Mouse (Mus musculus) ovary, postnatal 14 days (tissue): ENCODE results near the gene Slc29a1.

Experiments used
- DNase-seq: peaks from one replicate; pipeline ENCODE4 v3.0.0; 2022; ENCODE audit warnings: low spot score

Gene Slc29a1

DNA sequence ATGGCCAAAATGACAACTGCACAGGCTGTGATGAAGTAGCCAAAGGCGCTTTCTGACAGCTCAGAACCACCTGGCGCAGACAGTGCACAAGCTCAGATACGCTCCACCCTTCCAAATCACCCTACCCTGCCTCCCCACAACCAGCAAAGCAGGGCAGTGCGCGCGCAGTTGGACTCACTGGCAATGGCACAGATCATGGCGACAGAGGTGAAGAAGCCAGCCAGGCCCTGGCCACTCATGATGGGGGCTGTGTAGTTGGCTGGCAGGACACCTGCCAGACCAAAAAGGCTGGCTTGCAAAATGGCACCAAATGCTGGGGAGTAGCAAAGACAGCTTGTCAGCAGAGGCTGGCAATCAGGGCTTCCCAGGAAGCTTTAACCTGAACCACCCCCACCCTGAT, 10.2 kb downstream of the Slc29a1 start:
- no peak for DNase-seq

DNA sequence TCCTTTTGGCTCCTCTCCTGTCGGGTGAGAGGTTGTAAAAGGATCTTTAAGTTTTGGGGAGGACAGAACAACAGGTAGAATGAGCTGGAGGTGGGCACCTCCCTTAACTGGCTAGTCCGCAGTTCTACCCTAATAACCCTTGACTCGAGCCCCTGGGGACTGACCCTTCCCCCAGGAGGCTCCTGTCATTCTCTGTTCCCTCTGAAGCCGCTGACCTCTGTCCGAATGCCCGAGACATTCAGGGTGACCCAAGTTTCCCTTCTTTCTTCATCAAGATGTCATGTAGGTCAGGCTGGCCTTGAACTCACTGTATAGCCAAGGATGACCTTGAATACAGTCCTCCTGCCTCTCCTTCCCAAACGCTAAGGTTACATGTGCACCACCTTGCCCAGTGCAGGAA, 11.0 kb downstream of the Slc29a1 start:
- no peak for DNase-seq

GRCm38 (mm10) chr17:45586449-45586837, 13.0 kb downstream of the Slc29a1 start:
- DNase-seq, result no peak

GRCm38 (mm10) chr17:45585725-45586448, 13.5 kb downstream of the Slc29a1 start:
- DNase-seq, result no peak

- DNase-seq, result peak; percentile 82
These were observed 14.3 kb downstream of the Slc29a1 start for GRCm38 (mm10) chr17:45584939-45585678.

DNA sequence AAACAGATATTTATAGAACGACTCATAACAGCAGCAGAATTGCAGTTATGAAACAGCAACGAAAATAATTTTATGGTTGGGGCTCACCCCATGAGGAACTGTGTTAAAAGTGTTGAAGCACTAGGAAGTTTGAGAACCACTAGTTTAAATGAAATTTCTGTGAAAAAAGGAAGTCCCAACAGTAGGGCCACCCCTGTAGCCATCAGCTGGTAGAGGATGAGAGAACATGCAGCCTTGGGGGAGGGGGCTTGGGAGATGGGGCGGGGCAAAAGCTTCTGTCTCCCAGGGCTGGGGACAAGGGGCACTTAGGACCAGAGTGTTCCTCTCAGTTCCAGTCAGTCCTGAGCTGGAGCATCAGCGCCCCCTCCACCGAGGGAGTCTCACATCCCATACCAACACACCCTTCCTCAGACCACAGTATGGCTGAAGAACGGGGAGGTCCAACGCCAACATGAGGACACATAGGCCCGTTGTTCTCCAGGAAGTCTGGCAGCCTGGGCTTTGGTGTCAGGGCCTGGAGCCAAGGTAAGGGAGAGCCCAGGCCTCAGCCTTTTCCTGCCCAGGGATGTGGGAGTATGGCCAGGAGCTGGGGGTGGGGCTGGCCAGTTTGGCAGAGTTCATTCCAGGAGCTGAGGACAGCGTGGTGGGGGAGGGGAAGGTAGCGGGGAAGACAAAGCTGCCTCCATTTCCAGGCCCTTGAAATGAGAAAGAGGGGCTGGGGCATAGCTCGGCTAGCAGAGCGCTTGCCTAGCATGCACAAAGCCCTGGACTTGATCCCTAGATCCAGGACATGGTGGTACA, 15.1 kb downstream of the Slc29a1 start:
- DNase-seq, result peak; percentile 82

DNA sequence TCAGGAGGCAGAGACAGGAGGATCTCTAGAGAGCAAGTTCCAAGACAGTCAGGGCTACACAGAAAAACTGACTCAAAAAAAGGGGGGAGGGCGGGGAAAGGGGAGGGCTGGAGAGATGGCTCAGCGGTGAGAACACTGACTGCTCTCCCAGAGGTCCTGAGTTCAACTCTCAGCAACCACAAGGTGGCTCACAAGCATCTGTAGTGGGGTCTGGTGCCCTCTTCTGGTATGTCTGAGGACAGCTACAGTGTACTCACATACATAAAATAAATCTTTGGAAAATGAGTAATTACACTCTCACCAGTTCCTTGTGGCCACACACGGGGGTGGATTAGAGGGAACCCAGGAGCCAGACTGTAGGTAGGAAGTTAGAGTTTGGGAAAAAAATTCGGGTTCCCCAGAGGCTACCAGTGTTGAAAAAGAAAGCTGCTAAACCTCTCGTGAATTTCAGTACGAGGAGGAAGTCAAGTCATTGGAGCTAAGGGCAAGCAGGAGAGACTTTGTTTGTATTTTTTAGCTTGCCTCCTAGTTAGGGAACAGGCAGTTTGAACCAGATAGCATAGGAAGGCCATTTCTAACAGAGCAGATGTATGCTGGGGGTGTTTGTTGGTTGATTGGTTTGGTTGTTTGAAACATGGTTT, 16.6 kb downstream of the Slc29a1 start:
- DNase-seq, result no peak

DNA sequence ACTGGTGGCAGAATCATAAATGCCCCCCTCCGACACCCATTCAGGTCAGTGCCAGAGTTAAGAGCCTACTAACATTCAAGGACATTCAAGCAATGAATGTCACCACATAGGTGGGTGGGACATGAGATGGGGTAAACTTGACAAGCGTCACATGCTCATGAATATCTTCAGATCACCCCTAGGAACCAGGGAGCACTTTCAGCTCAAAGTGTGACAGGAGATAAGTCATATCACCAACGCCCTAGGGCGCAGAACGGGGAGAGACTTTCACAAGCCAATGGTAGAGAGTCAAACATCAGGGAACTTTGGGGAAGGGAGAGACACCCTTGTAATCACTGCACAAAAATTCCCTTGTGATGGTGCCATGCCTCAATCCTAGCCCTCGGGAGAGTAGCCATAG, 17.2 kb downstream of the Slc29a1 start:
- DNase-seq, result no peak

DNA sequence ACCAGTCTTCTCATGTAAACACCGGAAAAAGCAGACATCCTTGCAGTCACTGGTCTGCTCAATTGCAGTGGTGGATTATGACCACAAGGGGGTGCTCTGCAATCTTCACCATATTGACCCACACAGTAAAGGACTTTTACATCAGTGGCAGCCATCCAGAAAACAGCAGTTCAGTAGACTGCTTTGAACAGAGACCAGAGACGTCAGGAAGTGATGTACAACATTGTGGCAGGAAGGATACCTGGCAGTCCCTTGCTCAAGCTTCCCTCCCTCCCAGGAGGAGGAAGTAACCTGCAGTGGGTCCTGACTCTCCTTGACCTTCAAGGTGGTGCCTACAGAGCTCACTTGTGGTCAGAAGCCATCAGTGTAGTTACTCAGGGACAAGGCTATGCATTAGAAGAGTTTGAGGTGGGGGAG, 17.8 kb downstream of the Slc29a1 start:
- no peak for DNase-seq

DNA sequence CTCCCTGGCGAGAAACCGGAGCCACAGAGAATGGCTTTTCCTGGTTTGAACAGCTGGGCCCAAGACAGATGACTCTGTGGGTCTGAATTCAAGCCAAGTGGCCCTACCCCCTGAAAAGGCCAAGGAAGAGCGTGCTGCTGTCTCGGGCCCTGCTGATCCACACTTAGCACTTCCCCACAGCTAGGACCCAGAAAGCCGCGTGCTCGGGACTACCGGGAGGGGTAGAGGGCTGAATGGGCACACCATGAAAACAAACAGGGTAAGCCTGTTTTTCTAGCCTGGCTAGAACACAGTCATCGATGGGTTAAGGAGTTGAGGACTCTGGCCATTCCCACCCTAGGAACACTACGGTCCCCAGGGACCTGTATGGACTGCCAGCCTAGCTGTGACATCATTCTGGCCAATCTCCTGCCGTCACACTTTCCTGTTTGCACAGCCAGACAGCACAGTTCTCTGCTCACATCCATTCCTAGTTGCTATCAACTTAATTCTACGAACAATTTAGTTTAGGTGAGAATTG, 18.4 kb downstream of the Slc29a1 start:
- DNase-seq, result no peak

- DNase-seq, result no peak
These were observed 19.9 kb downstream of the Slc29a1 start for GRCm38 (mm10) chr17:45579554-45579953.

DNA sequence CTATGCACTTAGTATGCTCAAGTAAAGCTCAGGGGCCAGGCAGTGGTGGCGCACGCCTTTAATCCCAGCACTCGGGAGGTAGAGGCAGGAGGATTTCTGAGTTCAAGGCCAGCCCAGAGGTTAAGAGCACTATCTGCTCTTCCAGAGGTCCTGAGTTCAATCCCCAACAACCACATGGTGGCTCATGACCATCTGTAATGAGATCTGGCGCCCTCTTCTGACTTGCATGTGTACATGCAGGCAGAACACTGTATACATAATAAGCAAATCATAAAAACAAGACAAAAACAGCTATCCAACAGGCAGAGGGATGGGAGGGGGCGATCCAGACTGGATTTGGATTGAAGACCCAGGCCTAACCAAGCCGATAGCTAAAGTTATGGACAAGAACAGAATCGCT, 20.6 kb downstream of the Slc29a1 start:
- no peak for DNase-seq

DNA sequence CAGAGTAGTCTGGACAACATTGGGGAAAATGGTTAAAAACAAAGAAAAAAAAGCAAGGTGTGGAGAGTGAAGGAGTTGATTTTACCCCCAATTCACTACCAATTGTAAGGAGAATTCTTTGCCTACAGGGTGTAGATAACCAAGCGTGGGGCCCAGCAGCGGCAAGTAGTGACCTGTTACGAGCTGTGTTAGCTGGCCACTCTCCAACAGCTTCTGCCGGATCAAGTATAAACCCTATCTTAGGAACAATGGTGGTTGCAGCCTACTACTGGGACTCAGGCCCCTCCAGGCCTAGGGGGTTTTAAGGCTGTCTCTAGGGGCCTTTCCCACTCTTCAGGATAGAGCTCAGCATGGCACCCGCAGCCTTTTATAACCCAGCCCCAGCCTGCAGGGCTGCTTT, 21.2 kb downstream of the Slc29a1 start:
- DNase-seq, result no peak

DNA sequence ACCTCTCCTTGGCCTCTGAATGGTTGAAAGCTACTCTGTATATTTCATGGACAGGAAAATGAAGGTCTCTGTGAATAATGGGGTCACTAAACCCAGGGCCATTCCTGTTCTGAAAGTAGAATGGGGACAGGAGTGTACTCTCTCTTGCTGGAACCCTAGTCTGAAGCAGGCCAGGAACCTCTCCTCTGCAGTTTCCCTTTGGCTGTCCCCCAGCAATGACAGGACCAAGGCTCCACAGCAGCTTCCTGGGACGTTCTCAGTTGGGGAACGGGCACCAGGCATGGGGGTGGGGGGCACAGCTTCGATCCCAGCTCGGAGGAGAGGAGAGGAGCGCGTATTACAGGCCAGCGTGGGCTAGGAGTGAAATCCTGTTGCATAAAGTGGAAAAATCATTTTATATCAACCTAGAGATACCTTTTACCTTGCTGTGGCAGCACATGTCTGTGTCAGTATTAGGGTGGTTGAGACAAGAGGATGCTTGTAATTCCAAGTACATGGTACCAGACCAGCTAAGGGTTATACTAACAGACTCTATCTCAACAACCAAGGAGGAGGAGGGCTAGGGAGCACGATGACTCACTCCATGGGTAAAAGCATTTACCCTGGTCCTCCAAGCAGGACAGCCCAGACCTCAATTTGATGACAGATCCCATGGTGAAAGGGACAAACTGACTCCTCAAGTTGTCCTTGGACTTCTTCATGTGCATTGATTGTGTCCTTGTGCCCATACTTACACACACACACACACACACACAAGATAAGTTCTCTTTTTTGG, 24.1 kb downstream of the Slc29a1 start:
- no peak for DNase-seq

DNA sequence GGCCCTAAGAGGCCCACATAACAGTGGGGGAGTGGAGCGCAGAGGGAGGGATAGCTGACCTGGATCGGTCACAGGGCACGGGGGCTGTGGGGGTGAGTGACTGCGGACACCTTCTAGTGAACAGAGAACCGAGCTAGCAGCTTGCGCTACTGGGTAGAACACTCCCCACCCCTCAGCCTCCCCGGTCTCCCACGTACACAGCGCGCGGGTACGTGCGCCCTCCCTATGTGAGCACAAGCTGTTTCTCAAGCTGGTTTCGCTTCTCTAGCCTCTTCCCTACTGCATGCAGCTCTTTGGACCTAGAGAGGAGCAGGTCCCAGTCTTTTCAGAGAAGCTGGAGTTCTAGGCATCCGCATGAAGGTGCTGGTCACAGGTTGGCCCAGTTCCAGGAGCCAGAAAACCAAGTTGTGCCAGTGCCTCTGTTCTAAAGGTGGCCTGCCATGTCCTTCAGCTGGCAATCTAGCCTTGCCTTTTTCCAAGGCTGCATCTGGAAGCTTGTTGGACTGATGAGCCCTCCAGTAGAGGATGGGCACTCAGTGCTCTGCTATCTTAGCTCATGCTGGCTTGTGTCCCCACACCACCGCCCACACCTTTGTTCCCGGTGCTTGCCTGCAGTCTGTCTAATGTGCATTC, 25.2 kb downstream of the Slc29a1 start:
- DNase-seq, result peak; percentile 55

GRCm38 (mm10) chr17:45573780-45574123, 25.7 kb downstream of the Slc29a1 start:
- peak; percentile 96 for DNase-seq

DNA sequence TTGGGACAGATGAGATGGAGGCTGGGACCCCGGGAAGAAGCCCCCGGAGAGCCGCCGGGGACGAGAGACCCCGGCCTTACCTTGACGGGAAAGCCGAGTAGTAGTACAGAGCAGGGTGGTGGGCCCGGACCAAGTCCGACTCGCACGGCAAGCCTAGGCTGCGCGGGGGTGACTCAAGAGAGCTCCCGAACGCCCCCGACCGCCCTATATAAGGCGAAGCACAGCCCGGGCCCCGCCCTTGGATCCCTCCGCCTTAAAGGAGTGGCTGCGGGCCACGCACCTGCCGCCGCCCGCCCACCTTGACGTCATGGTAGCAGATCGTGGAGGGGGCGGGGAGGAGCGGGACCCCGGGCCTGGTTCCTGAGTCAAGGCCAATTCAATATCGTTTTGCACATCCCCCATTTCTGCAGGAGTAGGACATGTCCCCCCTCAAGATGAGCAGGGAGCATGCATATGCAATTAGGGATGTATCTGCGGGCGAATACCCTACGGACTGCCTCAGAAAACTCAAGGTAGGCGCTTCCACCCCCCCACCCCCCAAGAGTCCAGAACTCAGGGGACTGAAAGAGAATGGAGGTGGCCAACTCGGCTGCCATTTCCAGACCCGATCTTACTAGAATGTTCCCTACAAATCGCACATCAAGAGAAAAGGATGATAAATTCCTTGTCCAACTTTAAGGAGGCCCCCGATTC, 26.2 kb downstream of the Slc29a1 start, which contains the start of gene Hsp90ab1:
TSS of gene Hsp90ab1 (minus strand) at position 185 of the 693 bp plus-strand sequence.
- peak; percentile 99 for DNase-seq

- peak; percentile 54 for DNase-seq
These were observed 27.0 kb downstream of the Slc29a1 start for GRCm38 (mm10) chr17:45572103-45573086.

DNA sequence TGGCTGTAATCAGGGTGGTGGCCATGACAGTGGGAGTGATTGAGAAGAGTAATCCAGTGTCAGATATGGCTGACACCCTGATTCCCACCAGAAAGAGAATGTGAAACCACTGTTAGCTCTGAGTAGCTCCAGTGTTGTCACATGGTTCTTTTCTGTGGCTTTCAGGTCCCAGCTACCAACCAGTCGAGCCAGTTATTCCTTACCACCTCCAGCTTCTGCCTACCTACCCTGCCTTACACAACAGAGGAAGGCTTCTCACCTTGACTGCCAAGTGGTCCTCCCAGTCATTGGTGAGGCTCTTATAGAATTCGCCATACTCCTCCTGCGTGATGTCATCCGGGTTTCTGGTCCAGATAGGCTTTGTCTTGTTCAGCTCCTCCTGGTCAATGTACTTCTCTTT, 29.4 kb downstream of the Slc29a1 start:
- DNase-seq, result no peak
